Mouse (Mus musculus) ES-CJ7 (cell line): Measurements from ENCODE around the gene Olfr601.
"Not testable (repeated sequence)": the region's sequence is repeated elsewhere in the genome, so short reads cannot be mapped to it uniquely, and the experiment has no call there.

Experiments
- DNase-seq: peaks from one replicate; pipeline ENCODE4 v3.0.0; 2011; ENCODE audit warnings: low read depth, low spot score

Gene Olfr601

GRCm38 (mm10) chr7:103362555-103362954 lies at the start of gene Olfr601:
Gene Olfr601, minus strand, starts transcription at chr7:103362655.
- no peak for DNase-seq

GRCm38 (mm10) chr7:103406521-103407055 lies 44.1 kb upstream of the Olfr601 start:
- DNase-seq, result not testable (repeated sequence)

GRCm38 (mm10) chr7:103398981-103399380 lies 36.5 kb upstream of the Olfr601 start:
- DNase-seq, result peak; percentile 77

GRCm38 (mm10) chr7:103397758-103398157 lies 35.3 kb upstream of the Olfr601 start:
- peak; percentile 52 for DNase-seq

- no peak for DNase-seq
Observed at GRCm38 (mm10) chr7:103386077-103386476, 23.6 kb upstream of the Olfr601 start, which contains the start of gene Olfr603. Gene Olfr603, minus strand, starts transcription at chr7:103386177.

GRCm38 (mm10) chr7:103349569-103349968 lies 12.9 kb downstream of the Olfr601 start, which contains the start of gene Olfr600:
Gene Olfr600, minus strand, starts transcription at chr7:103349669.
- no peak for DNase-seq

GRCm38 (mm10) chr7:103335617-103336016 lies 26.8 kb downstream of the Olfr601 start, which contains the start of gene Olfr599:
Gene Olfr599, plus strand, starts transcription at chr7:103335917.
- no peak for DNase-seq

- DNase-seq, result no peak
Observed at GRCm38 (mm10) chr7:103323268-103323667, 39.2 kb downstream of the Olfr601 start, which contains the start of gene Olfr598. Gene Olfr598, plus strand, starts transcription at chr7:103323568.

- DNase-seq, result not testable (repeated sequence)
Observed at GRCm38 (mm10) chr7:103316015-103316414, 46.4 kb downstream of the Olfr601 start, which contains the start of gene Olfr597. Gene Olfr597, plus strand, starts transcription at chr7:103316315.
